Mouse (Mus musculus) cerebellum, adult 11-12 months (tissue): Measurements from ENCODE around the gene Fpgt.

Source experiments
- DNase-seq: peaks from one replicate; pipeline ENCODE4 v3.0.0; 2022

Fpgt gene

DNA sequence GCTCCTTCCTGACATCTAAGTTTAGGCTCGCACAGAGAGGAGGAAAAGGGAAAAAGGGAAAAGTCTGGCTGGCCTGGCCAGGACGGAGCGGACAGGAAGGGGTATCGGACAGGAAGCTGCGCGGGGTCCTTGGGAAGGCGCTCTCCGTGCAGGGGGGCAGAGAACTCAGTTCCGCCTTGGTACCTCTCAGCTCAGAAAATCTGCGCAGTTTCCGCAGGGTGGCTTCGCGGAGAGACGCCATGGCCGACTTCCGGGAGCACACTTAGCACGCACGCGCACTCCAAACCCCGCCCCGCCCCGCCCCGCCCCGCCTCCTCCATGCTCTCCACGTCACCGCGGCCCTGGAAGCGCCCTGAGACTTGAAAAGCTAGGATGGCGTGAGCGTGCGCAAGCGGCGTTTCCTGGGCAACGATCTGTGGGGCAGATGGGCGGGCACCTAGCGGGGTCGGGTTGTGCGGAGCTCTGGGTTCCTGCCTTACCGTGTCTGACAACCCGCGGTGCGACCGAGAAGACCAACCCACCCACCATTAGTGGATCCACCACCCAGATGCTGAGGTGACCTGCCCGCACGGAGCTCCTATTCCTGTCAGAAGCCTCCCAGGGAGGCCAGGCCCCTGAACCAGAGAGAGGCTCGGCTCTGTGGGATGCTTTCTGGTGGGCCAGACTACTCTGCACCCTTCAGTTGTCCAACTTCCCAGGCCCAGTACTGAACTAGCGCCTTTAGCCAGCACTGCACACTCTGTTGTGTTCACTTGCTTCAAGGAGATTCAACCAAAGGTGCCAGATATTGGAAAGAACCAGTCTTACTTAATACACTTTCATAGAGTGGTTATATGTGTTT lies at the start of gene Fpgt, which contains the start of gene Lrriq3:
TSS of gene Fpgt (minus strand) at position 288 of the 841 bp plus-strand sequence.
TSS of gene Lrriq3 (plus strand) at position 319 of the 841 bp plus-strand sequence.
- peak; percentile 94 for DNase-seq

DNA sequence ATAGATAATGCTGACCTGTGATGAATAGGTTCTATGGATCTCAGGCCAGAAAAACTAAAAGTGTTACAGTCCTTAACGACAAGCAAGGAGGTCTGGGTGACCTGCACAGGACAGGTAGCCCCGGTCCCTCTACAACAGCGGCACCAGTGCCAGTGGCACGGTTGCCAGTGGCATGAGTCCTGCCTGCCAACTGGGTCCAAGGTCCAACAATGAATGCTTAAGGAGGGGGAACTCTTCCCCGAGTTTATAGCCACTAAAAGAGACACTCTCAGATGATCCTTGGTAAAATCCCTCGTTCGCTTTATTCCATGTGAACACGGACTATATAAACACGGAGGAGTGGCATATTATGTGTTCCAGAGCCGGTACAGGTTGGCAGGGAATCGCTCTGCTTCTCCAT lies 47.8 kb upstream of the Fpgt start:
- no peak for DNase-seq

- DNase-seq, result no peak
These were observed 44.5 kb upstream of the Fpgt start for GRCm38 (mm10) chr3:155137737-155138136.

DNA sequence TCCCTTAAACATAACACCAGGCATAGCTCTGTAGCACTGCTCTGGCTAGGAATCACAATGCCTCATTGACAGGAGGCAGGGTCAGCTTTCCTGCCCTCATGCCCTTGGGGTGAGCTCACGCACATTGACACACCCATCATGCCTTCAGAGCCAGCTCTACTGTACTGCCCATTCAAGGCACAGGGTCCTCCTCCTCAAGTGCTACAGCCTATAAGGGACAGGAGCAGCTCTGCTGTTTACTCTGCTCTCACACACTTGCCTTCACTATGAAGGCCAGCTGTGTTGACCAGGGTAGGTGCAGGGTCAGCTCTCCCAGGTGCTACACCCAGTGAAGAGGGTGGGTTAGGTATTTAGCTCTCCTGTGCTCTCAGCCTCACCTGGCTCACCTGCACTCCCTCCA lies 12.8 kb upstream of the Fpgt start:
- no peak for DNase-seq

GRCm38 (mm10) chr3:155099266-155099665 lies 6.1 kb upstream of the Fpgt start:
- no peak for DNase-seq

GRCm38 (mm10) chr3:155092081-155092480 lies 1.1 kb downstream of the Fpgt start:
- DNase-seq, result no peak

DNA sequence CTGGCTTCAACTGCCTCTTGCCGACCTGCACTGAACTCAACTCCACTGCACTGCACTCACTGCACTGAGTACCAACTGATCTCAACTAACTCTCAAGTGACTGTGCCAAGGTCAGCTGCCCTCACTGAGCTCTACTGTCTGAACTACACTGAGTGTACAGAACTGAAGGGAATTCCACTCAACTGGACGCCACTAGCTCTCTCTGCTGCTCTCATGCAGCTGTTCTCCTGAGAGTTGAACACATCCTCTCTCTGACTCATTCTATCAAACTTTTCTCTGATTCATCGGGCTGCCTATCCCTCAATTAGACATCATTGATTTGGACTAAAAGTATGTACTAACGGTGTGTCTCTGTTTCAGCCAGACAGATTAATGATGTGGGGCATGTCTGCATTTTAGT lies 15.3 kb downstream of the Fpgt start:
- no peak for DNase-seq

DNA sequence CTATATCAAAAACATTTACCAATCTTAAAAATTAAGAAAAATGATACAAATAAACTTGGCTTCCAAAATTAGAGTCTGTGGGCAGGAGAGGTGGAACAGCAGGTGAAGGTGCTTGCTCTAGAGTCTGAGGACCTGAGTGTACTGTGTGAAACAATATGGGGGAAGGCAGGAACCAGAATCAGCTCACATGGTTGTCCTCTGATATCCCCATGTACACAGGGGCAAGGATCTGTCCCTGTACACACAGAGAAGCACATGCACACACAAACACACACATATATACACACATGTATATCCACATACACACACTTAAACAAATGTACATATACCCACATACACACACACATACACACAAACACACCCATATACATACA lies 33.8 kb downstream of the Fpgt start:
- no peak for DNase-seq

DNA sequence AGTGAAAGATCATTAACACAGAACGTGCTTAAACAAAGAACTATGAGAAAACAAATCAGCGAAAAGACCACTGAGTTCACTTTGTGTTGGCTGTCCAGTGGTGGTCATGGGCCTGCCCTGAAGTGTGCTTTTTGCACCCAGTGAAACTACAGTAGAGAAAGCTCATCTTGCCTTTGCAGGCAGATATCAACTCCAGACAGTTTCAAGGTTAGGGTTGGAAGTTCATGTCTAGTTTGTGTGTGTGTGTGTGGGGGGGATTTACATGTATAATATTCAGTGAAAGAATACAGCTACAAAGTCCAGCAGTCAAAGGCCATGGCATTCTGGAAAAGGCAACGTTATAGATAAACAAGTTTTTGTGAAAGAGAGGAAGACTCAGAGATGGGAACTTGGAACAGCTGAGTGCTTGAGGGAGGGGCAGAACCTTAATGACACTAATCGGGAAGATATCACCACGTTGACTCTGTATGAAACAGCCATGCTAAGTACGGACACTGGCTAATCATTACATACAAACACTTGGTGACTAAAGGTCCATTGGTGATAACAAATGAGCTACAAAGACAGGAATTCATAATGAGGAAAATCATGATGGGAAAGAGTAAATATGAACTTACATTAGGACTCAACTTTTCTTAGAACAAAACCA lies 34.3 kb downstream of the Fpgt start:
- DNase-seq, result no peak

DNA sequence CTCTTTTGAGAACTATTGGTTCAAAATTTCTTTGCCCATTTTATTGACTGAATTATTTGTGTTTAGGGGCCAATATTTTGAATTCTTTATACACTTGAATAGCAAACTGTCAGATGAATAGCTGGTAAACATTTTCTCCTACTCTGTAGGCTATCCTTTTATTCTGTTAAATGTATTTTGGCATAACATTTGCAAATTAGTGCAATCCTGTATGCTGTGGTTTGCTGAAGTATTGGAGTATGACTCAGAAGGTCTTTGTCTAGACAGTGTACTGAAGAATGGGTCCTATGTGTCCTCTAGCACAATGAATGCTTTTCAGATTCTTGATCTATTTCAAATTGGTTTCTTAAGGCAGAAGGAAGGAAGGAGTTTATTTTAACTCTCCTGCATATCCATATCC lies 35.6 kb downstream of the Fpgt start:
- no peak for DNase-seq

DNA sequence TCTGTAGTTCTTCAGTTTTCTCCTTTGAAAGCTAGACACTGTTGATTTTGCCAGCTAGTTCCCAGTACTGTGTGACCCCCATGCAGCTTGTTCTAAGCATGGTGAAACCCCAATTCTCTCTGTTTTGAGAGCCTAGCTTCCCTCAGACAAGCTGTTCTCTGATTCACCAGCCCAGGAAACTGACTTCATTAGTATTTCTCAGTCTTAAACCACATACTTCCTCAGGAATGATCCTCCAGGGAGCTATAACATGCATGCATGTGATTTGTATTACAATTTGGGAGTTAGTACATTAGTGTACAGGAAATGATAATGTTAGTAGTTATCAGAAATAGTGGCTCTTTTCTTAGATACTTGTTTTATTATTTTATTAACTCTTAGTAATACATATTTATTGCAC lies 36.6 kb downstream of the Fpgt start:
- DNase-seq, result no peak

DNA sequence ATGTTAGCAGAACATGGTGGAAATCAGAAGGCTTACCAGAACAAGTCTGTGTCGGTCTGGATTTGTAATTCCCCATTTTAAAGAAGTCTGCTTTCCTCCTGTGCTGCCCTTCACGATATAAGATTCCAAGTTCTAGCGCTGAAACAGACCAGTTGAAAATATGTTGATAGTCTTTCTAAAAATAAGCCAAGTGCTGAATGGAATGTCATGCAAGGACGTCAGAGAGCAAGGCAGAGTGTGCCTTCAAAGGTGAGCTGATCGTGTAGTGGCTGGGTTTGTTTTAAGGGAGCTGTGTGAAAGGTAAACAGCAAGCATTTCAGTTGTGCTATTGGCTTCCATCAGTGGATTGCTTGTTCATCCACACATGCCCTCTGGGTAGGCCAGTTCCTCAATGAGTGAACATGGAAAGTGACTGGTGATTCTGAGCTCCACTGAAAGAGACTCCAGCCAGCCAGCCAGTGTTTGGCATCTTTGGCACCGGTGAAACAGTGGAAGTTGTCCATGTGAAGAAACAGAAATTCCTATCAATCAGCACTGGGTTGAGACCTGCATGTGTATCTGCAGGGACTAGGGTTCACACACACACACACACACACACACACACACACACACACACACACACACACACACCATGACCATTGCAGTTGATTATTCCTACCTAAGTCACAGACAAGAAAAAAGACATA lies 37.8 kb downstream of the Fpgt start, which contains the start of gene Tnni3k:
TSS of gene Tnni3k (minus strand) at position 177 of the 686 bp plus-strand sequence.
- DNase-seq, result no peak

DNA sequence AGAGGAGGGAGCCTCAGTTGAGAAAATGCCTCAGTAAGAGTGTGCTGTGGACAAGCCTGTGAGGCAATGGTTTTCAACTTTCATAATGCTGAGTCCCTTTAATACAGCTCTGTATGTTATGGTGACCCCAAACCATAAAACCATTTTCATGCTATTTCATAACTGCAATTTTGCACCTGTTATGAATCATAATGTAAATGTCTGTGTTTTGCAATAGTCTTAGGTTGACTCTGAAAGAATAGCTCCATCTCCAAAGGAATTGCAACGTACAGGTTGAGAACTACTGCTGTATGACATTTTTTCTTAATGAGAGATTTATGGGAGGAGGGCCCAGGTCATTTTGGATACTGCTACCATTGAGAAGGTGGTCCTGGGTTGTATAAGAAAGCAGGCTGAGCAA lies 40.0 kb downstream of the Fpgt start:
- no peak for DNase-seq

- DNase-seq, result no peak
These were observed 41.2 kb downstream of the Fpgt start for GRCm38 (mm10) chr3:155052021-155052420.

DNA sequence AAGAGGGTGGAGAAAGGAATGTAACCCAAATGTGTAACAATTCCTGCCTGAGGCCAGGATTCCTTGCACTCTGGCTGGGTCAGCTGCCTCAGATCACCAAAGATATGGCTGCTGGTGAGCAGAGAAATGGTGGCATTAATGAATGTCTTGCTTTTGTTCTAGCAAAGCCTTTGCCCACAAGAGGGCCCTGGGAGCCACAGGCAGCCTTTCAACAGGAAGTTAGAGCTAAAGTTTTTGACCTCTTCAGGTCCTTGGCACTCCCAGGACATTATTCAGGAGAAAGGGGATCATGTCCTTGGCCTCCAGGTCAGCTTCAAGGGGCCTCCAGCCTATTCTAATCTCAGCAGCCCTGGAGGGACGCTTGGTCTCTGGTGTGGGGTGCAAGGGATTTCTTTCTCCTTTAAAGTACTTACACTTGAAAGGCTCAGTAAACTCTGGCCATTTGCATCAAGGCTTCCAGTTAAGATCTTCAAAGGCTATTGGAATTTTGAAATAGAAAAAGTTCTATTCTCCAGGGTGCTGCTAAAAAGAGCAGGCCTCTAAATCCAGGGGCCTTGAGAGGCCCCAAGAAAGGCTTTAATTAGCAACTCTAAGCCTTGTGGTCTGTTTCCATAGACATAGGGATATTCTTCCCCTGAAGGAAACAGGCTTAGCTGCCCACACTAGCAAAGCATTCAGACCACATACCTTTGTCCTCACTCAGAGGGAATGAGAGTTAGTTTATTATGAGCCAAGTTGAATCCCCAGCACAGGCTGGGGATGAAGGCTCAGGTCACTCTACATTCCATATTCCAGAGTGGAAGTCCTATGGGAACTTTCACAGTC lies 54.0 kb downstream of the Fpgt start:
- DNase-seq, result no peak
